Mouse (Mus musculus) kidney, adult 2 months (tissue): Measurements from ENCODE around the gene Sema4a. TPM values are rescaled to one million over a fixed set of nuclear protein-coding genes. Genes with fewer than 3 reads are reported as not detected.

Source experiments
- DNase-seq: peaks from one replicate; pipeline ENCODE4 v3.0.0; 2021
- H3K27ac ChIP-seq: fragments of 200-500 bp; 2 replicates; pipeline ENCODE4 v1.5.1; 2012; ENCODE audit warnings: low read depth, low read length, control low read depth, inconsistent platforms; ENCODE audit not compliant: insufficient read depth
- H3K27me3 ChIP-seq: fragments of 200-500 bp; replicated peaks from 2 replicates; pipeline ENCODE4 v1.6.1; 2012; ENCODE audit warnings: mild to moderate bottlenecking, moderate library complexity, low read length, inconsistent platforms; ENCODE audit not compliant: control insufficient read depth, insufficient read depth
- H3K36me3 ChIP-seq: fragments of 200-500 bp; 2 replicates; pipeline ENCODE4 v1.6.1; 2012; ENCODE audit warnings: mild to moderate bottlenecking, moderate library complexity, low read length, inconsistent platforms; ENCODE audit not compliant: control insufficient read depth, insufficient read depth
- H3K4me1 ChIP-seq: fragments of 200-500 bp; 2 replicates; pipeline ENCODE4 v1.6.1; 2011; ENCODE audit warnings: low read length; ENCODE audit not compliant: control insufficient read depth, insufficient read depth
- H3K4me3 ChIP-seq: fragments of 200-500 bp; 2 replicates; pipeline ENCODE4 v1.5.1; 2011; ENCODE audit warnings: mild to moderate bottlenecking, low read depth, low read length, control low read depth; ENCODE audit not compliant: insufficient read depth
- CTCF ChIP-seq: fragments of 200-500 bp; conservative IDR thresholded peaks from 2 replicates; pipeline ENCODE4 v1.5.1; 2011; ENCODE audit warnings: low read depth, mild to moderate bottlenecking, control low read depth, low read length, moderate library complexity, mixed read lengths; ENCODE audit not compliant: insufficient read depth, insufficient read length
- POLR2A ChIP-seq: fragments of 200-500 bp; IDR thresholded peaks from one replicate; pipeline ENCODE4 v1.6.1; 2011; ENCODE audit warnings: low read depth, low read length, control low read depth
- WGBS: fragments of 180-500 bp; shearing (Covaris S2); methylation state at CpG from one replicate; pipeline ENCODE4 v1.1.7; 2018; 5-methylcytosine and 5-hydroxymethylcytosine counted together
- polyA plus RNA-seq: library from polyadenylated mRNA; depleted of rRNA; stranded (reverse); fragments of >200 nt; gene quantifications from 2 replicates; pipeline ENCODE4 v1.2.3, GENCODE M21; 2012

The Sema4a gene
- polyA plus RNA-seq, 1 experiment: 176 TPM

GRCm38 (mm10) chr3:88425708-88426420 lies 35.1 kb downstream of the Sema4a start:
- H3K27ac ChIP-seq: peak overlapping the region; percentile 83
- peaks cover 23% of the 10 kb centered on the region for H3K4me1 ChIP-seq
- TF ChIP-seq POLR2A (no peak), CTCF (no peak)
- no peaks in the 10 kb centered on the region for H3K27me3 ChIP-seq
- peak; percentile 54 for DNase-seq
- no peak overlapping the region for H3K4me3 ChIP-seq
- WGBS: 68% methylated on average over 10 of the region's 10 CpGs
- H3K36me3 ChIP-seq: no peaks in the 10 kb centered on the region

- TF ChIP-seq POLR2A (no peak), CTCF (no peak)
- Histone ChIP-seq H3K4me3 (peak overlapping the region; percentile 25; the same call in 1 of the 2 replicates), H3K36me3 (no peaks in the 10 kb centered on the region), H3K4me1 (peaks cover 23% of the 10 kb centered on the region), H3K27ac (peak overlapping the region; percentile 79; the same call in 1 of the 2 replicates), H3K27me3 (no peaks in the 10 kb centered on the region)
- 11% methylated on average over 2 of the region's 2 CpGs for WGBS
- DNase-seq: no peak
Measured at GRCm38 (mm10) chr3:88425330-88425689, 35.7 kb downstream of the Sema4a start.

DNA sequence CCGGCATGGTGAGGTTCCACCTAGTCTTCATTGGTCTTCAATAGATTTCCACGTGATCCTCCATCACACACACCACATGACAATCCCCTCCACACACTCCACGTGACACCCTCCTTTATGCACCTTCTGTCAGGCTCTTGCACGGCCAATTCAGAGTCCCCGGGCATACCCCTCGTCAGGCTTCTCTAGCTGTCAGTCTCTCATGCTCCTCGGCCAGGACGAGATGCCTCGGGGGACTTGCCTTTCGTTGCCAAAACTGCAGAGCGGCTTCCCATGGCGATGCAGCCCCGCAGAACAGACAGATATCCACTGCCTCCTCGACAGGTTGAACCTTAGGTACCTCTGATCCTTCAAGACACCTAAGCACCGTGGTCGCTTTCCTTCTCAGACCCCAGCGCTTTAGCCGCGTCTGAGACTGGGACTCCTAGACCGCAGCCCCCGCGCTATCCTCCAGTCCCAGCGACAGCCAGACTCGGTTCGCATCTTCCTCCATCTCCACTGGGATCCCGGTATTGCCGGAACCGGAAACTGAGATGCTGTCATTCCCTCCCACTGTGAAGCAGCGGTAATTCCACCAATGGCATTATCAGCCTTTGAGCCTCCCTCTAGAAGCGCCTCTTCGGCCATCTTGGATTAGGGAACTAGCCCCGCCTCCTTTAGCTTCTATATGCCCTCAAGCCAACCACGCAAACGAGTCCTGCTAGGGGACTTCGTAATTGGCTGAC lies 36.2 kb downstream of the Sema4a start, which contains the start of gene Slc25a44:
Gene Slc25a44, minus strand, starts transcription at position 535 of the 725 bp plus-strand sequence.
- peak; percentile 80 for TF ChIP-seq POLR2A
- TF ChIP-seq CTCF: no peak
- no peaks in the 10 kb centered on the region for H3K36me3 ChIP-seq
- H3K4me1 ChIP-seq: peaks cover 23% of the 10 kb centered on the region
- peak within 1 kb of the TSS; percentile 95 for H3K4me3 ChIP-seq
- WGBS: under 1% methylated on average over 35 of the region's 35 CpGs
- peak; percentile 99 for DNase-seq
- H3K27me3 ChIP-seq: no peaks in the 10 kb centered on the region
- peak within 1 kb of the TSS; percentile 79 for H3K27ac ChIP-seq

DNA sequence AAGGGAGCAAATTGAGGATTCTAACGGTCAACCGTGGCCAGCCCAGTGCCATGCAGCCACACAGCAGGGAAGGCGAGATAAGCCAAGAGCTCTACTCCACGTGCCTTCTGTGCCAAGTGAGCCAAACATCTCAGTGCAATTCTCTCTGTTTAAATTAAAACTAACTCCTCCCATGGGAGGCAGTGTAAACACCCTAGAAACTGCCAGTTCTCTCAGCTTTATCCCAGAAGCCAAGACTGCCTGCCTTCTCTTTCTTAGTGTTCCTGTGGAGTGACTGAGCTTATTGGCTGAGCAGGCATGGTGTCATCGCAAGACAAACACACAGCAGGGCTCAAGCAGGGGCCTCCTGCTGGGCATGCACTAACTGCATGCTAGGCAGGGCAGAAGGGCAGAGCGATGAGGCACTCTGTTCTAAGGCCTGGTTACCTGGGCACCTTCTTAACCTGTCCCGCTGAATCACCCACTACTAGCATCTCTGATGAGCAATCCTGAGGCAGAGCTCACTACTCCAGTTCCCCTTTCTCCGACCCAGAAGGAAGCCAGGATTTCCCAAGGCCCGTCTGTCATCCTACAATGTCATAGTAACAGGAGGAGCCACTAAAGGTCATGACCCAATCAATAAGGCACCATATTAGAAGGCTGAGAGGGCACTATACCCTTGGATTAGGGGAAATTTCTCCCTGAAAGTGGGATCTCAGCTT lies 38.8 kb downstream of the Sema4a start:
- no peak overlapping the region for H3K27ac ChIP-seq
- no peaks in the 10 kb centered on the region for H3K36me3 ChIP-seq
- H3K27me3 ChIP-seq: no peaks in the 10 kb centered on the region
- 40% methylated on average over 9 of the region's 9 CpGs for WGBS
- no peak overlapping the region for H3K4me3 ChIP-seq
- TF ChIP-seq POLR2A: no peak
- TF ChIP-seq CTCF: 0 out of 2 replicates have a peak, but pooled peaks have one; percentile 27
- H3K4me1 ChIP-seq: peaks cover 23% of the 10 kb centered on the region
- peak; percentile 82 for DNase-seq

DNA sequence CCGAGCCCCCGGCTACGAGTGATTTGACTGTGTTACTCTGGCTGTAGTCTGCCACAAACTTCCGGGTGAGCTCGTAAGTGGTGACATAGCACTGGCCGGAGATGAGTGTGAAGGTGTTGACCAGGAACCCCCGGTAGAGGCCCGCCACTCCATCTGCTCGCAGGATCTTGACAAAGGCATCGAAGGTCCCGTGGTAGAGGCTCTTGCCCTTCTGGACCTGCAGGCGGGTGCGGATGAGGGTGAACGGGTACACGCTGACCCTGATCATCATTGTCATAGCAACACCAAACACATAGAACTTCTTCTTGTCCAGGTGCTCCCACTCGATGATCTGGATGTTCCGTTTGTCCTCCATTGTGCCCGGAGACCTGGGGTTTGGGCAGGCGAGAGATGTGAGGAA lies 40.2 kb downstream of the Sema4a start:
- Histone ChIP-seq H3K27ac (no peak overlapping the region), H3K4me1 (peaks cover 22% of the 10 kb centered on the region), H3K4me3 (no peak overlapping the region), H3K27me3 (no peaks in the 10 kb centered on the region), H3K36me3 (no peaks in the 10 kb centered on the region)
- TF ChIP-seq POLR2A (no peak), CTCF (no peak)
- DNase-seq: peak; percentile 34
- 67% methylated on average over 19 of the region's 19 CpGs for WGBS

- DNase-seq: no peak
- peaks cover 13% of the 10 kb centered on the region for H3K4me1 ChIP-seq
- H3K36me3 ChIP-seq: no peaks in the 10 kb centered on the region; the same call in 1 of the 2 replicates
- 70% methylated on average over 6 of the region's 6 CpGs for WGBS
- H3K27me3 ChIP-seq: no peaks in the 10 kb centered on the region
- no peak overlapping the region for H3K4me3 ChIP-seq
- no peak overlapping the region for H3K27ac ChIP-seq
- TF ChIP-seq POLR2A (no peak), CTCF (no peak)
Measured at GRCm38 (mm10) chr3:88418016-88418415, 43.0 kb downstream of the Sema4a start.

DNA sequence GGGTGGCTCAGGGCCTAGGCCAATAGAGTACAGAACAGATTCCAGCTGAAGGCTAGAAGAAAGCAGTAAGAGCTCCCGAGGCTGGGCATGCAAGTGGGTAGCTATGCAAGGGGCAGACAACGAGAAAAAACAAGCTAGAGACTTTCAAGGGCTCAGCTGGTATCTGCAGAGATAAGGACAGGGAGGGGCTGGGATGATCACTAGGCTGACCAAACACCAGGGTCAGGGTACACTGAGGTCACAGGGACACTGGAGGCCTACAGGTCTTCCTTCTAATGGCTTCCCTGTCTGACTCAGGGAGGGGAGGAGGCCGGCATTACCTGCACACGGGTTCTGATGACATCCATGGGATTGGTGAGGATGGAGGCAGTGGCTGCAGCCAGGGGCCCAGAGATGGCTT lies 45.3 kb downstream of the Sema4a start:
- TF ChIP-seq POLR2A (no peak), CTCF (no peak)
- Histone ChIP-seq H3K4me3 (no peak overlapping the region), H3K27me3 (no peaks in the 10 kb centered on the region), H3K4me1 (peaks cover 2% of the 10 kb centered on the region; the same call in 1 of the 2 replicates), H3K27ac (no peak overlapping the region), H3K36me3 (no peaks in the 10 kb centered on the region; the same call in 1 of the 2 replicates)
- DNase-seq: no peak
- 75% methylated on average over 4 of the region's 4 CpGs for WGBS
